Mouse (Mus musculus): ENCODE measurements at regions not wholly inside any gene's neighbourhood (a gene's known extent, or its start where the extent isn't known, plus 50 kb on each side); places are given as distances from the start of the nearest gene placed in this dataset.

DNA sequence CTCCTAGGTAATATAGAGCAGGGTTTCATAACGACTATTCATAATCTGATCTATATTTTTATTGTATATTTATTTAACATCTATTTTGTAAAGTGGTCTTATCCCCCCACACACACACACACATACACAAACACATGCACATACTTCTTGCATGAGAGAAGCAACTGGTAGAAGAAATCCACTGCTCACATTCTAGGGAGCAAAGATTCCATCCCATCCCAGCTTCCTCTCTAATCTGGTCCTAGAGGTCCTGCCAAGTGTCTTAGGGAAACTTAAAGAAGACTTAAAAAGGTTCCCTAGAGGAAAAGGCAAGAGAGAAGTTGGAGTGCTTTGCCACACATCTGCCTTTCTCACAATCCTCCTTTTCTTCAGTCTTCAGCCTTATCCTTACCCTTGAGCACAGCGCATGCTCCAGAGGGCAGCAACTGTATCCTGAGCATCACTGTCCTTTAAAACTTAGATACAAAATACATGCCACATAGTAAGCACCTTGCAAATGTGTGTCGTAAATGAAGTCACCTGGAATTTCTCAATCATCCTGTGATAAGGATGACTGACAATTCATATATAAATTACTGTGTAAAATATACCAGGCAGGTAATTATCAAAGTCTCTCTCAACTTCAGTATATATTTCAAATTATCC lies 1677.9 kb upstream of the 5930422O12Rik start:
- Histone ChIP-seq H3K4me2 (no peak overlapping the region), H3K36me3 (no peaks in the 10 kb centered on the region), H3K27ac (no peak overlapping the region), H3K4me1 (replicated peaks) (no peaks in the 10 kb centered on the region), H3K9ac (no peak overlapping the region), H3K27me3 (no peaks in the 10 kb centered on the region), H3K4me3 (no peak overlapping the region), H3K9me3 (no peaks in the 10 kb centered on the region)
- no peak for ATAC-seq (ENCODE audit: low FRiP score)
- WGBS = 80% methylated on average over 3 of the region's 3 CpGs

DNA sequence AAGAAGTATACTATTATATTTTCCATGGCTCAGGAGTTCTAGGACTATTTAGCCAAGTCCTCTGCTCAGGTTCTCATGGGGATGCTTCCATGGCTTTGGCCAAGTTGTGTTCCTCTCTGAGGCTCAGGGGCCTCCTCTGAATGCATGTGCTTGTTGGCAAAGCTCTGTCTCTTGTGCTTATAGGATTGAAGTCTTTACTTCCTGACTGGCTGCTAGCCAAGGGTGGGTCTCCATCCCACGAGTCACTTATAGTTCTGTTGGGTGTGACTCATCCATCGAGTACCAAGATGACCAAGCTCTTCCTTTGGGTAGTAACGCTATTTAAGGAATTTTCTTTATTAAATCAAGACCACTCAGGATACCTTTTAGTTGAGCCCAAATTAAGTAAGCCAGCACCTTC lies 1672.8 kb upstream of the 5930422O12Rik start:
- 88% methylated on average over 3 of the region's 3 CpGs for WGBS
- ATAC-seq (ENCODE audit: low FRiP score) = no peak
- H3K27ac ChIP-seq = no peak overlapping the region
- H3K27me3 ChIP-seq = no peaks in the 10 kb centered on the region
- H3K4me3 ChIP-seq = no peak overlapping the region
- H3K9me3 ChIP-seq = no peaks in the 10 kb centered on the region
- no peaks in the 10 kb centered on the region for H3K4me1 ChIP-seq (replicated peaks)
- H3K36me3 ChIP-seq = no peaks in the 10 kb centered on the region
- no peak overlapping the region for H3K4me2 ChIP-seq
- H3K9ac ChIP-seq = no peak overlapping the region

DNA sequence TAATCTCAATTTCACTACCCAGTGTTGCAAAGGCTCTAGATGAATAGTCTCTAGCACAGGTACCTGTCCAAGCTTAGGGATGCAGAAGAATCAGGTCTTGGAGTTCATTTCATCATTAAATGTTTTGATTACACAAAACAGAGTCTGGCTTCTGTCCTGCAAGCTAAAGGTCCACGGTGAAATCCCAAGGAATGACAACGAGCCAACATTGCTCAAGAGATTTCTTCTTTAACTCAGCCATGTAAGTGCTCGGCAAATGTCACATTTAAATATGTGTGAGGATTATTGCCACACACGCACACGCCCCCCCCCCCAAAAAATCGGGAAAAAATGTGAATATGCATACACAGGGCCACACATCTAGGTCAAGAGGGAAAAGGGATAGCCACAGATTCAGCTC lies 1666.4 kb upstream of the 5930422O12Rik start:
- no peaks in the 10 kb centered on the region for H3K27me3 ChIP-seq
- no peaks in the 10 kb centered on the region for H3K9me3 ChIP-seq
- ATAC-seq (ENCODE audit: low FRiP score) = no peak
- no peak overlapping the region for H3K9ac ChIP-seq
- no peak overlapping the region for H3K4me2 ChIP-seq
- H3K36me3 ChIP-seq = no peaks in the 10 kb centered on the region
- H3K27ac ChIP-seq = no peak overlapping the region
- WGBS = 85% methylated on average over 6 of the region's 6 CpGs
- H3K4me3 ChIP-seq = no peak overlapping the region
- no peaks in the 10 kb centered on the region for H3K4me1 ChIP-seq (replicated peaks)

Measured in hindbrain, embryonic 13.5 days (tissue).